Mouse (Mus musculus) adrenal gland, postnatal 25 days (tissue): Measurements from ENCODE around the gene Olfr368. TPM values are rescaled to one million over a fixed set of nuclear protein-coding genes. Genes with fewer than 3 reads are reported as not detected.
A peak's percentile ranks its signal among the peaks of the same experiment; 100 is the strongest.

ENCODE experiments used
- DNase-seq: peaks from one replicate; pipeline ENCODE4 v3.0.0; 2021; ENCODE audit warnings: mixed read lengths
- long read RNA-seq: library from polyadenylated mRNA; stranded (forward); transcript quantifications from one replicate; pipeline ENCODE4 v2.0.0, GENCODE M21; 2021
- total RNA-seq: library from RNA; stranded (reverse); gene quantifications from 2 replicates; pipeline ENCODE4 v1.2.3, GENCODE M21; 2021

The Olfr368 gene
- not detected in 2 replicates for total RNA-seq
- long read RNA-seq = 0 reads

GRCm38 (mm10) chr2:37326215-37326614 is at the start of gene Olfr368:
Gene Olfr368 (plus strand): TSS chr2:37326515.
- DNase-seq = no peak

- DNase-seq = no peak
Measured at GRCm38 (mm10) chr2:37333321-37333720, 7.0 kb downstream of the Olfr368 start.

DNA sequence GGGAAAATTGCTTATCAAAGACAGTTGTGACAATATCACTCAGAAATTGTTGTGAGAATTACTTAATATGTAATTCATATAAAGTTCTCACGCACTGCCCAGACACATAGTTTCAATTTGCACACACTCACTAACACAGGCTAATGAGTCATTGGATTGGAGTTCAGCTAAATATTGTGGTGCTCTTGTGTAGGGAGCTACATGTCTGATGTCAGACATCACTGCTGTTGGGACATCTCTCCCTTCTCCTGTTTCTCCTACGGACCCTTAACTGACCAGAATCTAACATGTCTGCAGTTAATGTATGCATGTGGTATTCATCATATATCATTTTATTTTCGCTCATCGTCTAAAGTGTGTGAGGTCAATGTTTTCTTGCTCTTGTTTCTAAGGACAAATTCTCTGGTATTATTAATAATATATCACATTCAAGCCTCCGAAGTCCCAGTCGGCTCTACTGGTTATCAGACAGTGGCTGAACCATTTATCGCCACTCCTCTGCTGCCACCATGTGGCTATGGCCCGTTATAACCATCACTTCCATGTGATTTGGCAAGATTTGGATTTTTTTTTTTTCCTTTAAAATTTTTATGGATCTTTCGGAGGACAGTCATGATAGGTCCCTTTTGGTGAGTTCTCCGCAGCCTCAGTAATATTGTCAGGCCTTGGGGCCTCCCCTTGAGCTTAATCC is 12.3 kb downstream of the Olfr368 start:
- peak; percentile 54 for DNase-seq

DNA sequence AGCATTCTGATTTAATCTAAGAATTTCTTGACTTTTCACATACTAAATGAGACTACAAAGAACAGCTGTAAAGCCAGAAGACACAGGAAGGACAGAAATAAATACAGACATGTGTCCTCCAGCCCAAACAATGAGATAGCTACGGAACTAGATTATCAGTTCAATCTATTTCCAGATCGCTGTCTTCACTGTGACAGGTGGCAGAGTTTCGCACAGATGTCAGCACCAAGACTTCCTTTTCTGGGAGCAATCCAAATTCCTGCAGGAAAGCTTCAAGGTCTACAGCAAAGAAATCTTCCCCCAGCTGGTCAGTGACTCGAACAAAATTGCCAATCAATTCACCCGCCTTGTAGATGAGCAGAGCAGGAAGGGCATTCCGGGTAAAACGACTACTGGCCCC is 25.4 kb downstream of the Olfr368 start:
- no peak for DNase-seq

GRCm38 (mm10) chr2:37355571-37355970 is 29.3 kb downstream of the Olfr368 start:
- no peak for DNase-seq

GRCm38 (mm10) chr2:37358633-37359540 is 32.6 kb downstream of the Olfr368 start, which contains the start of gene Pdcl:
Gene Pdcl (minus strand): TSS chr2:37359332.
- peak; percentile 80 for DNase-seq

DNA sequence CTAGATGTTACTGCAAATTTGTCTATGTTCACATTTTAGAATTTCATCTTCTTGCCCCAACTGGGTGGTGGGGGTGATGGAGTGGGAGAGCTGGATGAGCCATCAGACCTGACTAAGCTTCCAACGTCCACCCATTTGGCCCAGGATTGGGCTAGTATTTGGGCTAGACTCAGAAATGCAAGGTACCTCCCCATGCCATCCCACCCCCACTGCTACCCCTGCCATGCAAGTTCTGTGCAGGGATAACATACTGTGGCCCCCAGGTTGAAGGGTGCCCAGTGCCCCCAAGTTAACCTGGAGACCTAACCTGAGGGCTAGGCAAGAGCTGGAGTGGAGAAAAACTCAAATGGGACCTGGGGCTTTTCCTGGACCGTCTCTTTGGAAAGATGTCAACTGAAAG is 33.6 kb downstream of the Olfr368 start:
- no peak for DNase-seq

DNA sequence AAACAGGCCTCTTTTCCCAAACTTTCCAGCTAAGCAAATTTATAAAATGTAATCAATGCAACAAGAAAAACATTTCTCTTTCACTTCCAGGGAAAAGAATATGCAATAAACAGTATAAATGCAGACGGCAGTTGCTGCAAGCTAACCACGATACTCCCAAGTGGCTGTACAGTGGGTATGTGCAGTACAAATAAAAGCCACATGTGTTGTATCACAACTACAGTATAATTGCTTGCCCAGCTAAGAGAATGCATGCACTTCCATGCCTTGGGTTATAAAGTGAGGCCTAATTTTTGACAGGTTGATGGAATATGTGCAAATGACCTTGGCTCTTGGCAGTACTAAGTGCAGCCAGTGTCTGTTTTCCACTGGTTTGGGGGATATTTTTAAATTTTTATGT is 44.3 kb downstream of the Olfr368 start:
- no peak for DNase-seq

- DNase-seq = no peak
Measured at GRCm38 (mm10) chr2:37376018-37376417, 49.7 kb downstream of the Olfr368 start.

DNA sequence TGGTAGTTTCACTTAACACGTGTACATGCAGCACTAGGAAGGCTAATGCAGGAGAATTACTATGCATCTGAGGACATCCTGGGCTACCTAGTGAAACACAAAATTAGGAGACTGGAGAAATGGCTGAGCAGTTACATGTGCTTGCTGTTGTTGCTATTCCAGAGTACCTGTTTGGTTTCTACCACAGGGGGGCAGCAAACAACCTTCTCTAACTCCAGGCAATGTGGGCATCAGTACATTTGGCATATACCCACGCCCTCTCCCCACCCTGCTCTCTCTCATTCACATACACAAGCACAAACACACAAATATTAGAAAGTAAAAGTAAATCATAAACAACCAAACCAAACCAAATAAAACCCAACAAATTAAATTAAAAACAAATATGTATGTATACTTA is 53.9 kb downstream of the Olfr368 start:
- DNase-seq = peak; percentile 43

Other genes starting within 250 kb of the Olfr368 start
- not detected in 2 replicates for gene Olfr361, start 237.2 kb upstream of the Olfr368 start, total RNA-seq
- not detected in 2 replicates for gene Olfr362, start 208.6 kb upstream of the Olfr368 start, total RNA-seq
- gene Olfr364-ps1, start 187.2 kb upstream of the Olfr368 start, total RNA-seq = not detected in 2 replicates
- gene Olfr365, start 138.3 kb upstream of the Olfr368 start, total RNA-seq = not detected in 2 replicates
- not detected in 2 replicates for gene Olfr366, start 114.9 kb upstream of the Olfr368 start, total RNA-seq
- 46.3 and 47.9 TPM in 2 replicates for gene Pdcl, start 32.8 kb downstream of the Olfr368 start, total RNA-seq
- 42.5 and 43.8 TPM in 2 replicates for gene Rc3h2, start 96.4 kb downstream of the Olfr368 start, total RNA-seq
- gene Zbtb26, start 116.6 kb downstream of the Olfr368 start, total RNA-seq = 11.4 and 14.5 TPM in 2 replicates
- gene Zbtb6, start 116.7 kb downstream of the Olfr368 start, total RNA-seq = 14.1 and 15.8 TPM in 2 replicates
- 53.4 and 62.1 TPM in 2 replicates for gene Rabgap1, start 116.8 kb downstream of the Olfr368 start, total RNA-seq
- gene Gpr21, start 189.8 kb downstream of the Olfr368 start, total RNA-seq = 2.0 and 2.2 TPM in 2 replicates